9 mouse cellular contexts compared by ENCODE assay signal in the genomic region with DNA sequence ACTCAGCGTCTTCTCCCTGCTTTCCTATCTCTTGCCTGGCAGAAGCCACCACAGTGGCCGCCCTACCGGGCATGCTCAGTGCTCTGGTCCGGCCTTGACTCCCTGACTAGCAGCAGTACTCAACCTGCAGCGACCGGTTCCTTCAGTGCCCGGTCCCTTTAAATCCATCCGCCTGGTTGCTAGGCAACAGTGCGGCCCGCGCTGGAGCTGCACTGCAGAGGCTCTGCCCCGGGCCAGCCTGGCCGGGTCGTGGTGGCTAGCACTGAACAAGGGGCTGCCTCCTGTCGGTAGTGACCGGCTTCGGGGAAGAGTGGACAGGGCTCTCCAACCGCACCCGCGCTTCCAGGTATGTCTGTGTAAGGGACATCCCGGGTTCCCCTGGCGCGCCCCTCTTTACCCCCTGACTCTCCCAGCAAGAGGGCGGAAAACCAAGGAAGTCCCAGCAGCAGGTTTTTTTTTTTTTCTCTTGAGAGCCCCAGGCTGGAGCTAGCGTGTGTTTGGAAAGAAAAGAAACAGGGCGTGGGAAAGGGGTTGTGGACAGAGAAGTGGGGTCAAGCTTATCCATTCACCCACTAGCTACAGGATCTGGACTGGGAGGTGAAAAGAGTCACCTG. TPM values are rescaled to one million over a fixed set of nuclear protein-coding genes. Genes with fewer than 3 reads are reported as not detected.
A peak's percentile ranks its signal among the peaks of the same experiment; 100 is the strongest.
DNase-seq lines count a peak whose midpoint lies in the region; ATAC-seq and TF ChIP-seq lines count a peak whose summit lies in the region.
"Had no signal": no experiment of that assay in that cellular context is flagged by ENCODE, and none has a peak within 500 bp of the region (broad histone marks: within the 10 kb centered on the region; RNA-seq: fewer than 3 reads in every experiment).

A gene (plus strand): TSS at position 221 of the 614 bp plus-strand sequence.

- no peaks in the 10 kb centered on the region for H3K4me1 ChIP-seq in thymus, adult 2 months (replicated peaks; ENCODE audit: control insufficient read depth, insufficient read depth, low read length)
- H3K4me1 ChIP-seq in forebrain, embryonic 16.5 days (replicated peaks; ENCODE audit: control insufficient read depth, insufficient read depth, low read length) = no peaks in the 10 kb centered on the region
- no peaks in the 10 kb centered on the region for H3K4me1 ChIP-seq in liver, embryonic 11.5 days (replicated peaks; ENCODE audit: control insufficient read depth, insufficient read depth, low read length)
- peaks cover 6% of the 10 kb centered on the region; the same call in 1 of the 2 replicates for H3K4me1 ChIP-seq in neural tube, embryonic 12.5 days

- no peaks in the 10 kb centered on the region for H3K27me3 ChIP-seq in thymus, adult 2 months (ENCODE audit: control insufficient read depth, insufficient read depth, low read length)
- H3K27me3 ChIP-seq in forebrain, embryonic 16.5 days (replicated peaks; ENCODE audit: control insufficient read depth, insufficient read depth, low read length) = no peaks in the 10 kb centered on the region
- H3K27me3 ChIP-seq in liver, embryonic 11.5 days (replicated peaks; ENCODE audit: control insufficient read depth, insufficient read depth, low read length) = 0 out of 2 replicates have a peak, but pooled peaks cover 2% of the 10 kb centered on the region
- no peaks in the 10 kb centered on the region for H3K27me3 ChIP-seq in neural tube, embryonic 12.5 days (replicated peaks)

- WGBS in thymus, adult 2 months = 27% methylated on average over 26 of the region's 26 CpGs
- 20% methylated on average over 26 of the region's 26 CpGs for WGBS in forebrain, embryonic 16.5 days
- WGBS in liver, embryonic 11.5 days = 18% methylated on average over 26 of the region's 26 CpGs
- 11% methylated on average over 25 of the region's 26 CpGs for WGBS in neural tube, embryonic 12.5 days

- H3K9ac ChIP-seq in forebrain, embryonic 16.5 days (replicated peaks; ENCODE audit: low read depth, low read length) = peak within 1 kb of the TSS; percentile 54
- H3K9ac ChIP-seq in liver, embryonic 11.5 days (ENCODE audit: low read depth, low read length) = no peak within 1 kb of the TSS
- peak within 1 kb of the TSS; percentile 42; the same call in 1 of the 2 replicates for H3K9ac ChIP-seq in neural tube, embryonic 12.5 days

- TF ChIP-seq POLR2A in thymus, adult 2 months (IDR thresholded peaks at IDR 0.05; ENCODE audit: control insufficient read depth, extremely low read depth, insufficient read depth, low read length, poor library complexity) = no peak

- peak; percentile 3 for DNase-seq in thymus, postnatal 14 days
- no peak for DNase-seq in thymus, adult 2 months
- DNase-seq in heart, postnatal 10 days = peak; percentile 56 to 71
- DNase-seq in kidney, postnatal 36 days = peak; percentile 86 to 88
- DNase-seq in liver, embryonic 11.5 days (ENCODE audit: low spot score) = peak; percentile 43
- peak; percentile 33 for DNase-seq in urinary bladder, adult 18-20 months (ENCODE audit: low spot score in 2 of 2)

- H3K9me3 ChIP-seq in forebrain, embryonic 16.5 days (ENCODE audit: control insufficient read depth, low read length) = no peaks in the 10 kb centered on the region
- H3K9me3 ChIP-seq in liver, embryonic 11.5 days (ENCODE audit: control insufficient read depth, low read length) = no peaks in the 10 kb centered on the region
- H3K9me3 ChIP-seq in neural tube, embryonic 12.5 days = no peaks in the 10 kb centered on the region

- TF ChIP-seq CTCF in thymus, adult 2 months (IDR thresholded peaks at IDR 0.05; ENCODE audit: borderline replicate concordance, control insufficient read depth, extremely low read depth, insufficient read depth, low read length, poor library complexity) = no peak

- H3K27ac ChIP-seq in thymus, adult 2 months (ENCODE audit: control insufficient read depth, insufficient read depth, low read length) = no peak within 1 kb of the TSS
- H3K27ac ChIP-seq in forebrain, embryonic 16.5 days (ENCODE audit: low read length) = no peak within 1 kb of the TSS
- no peak within 1 kb of the TSS for H3K27ac ChIP-seq in liver, embryonic 11.5 days (ENCODE audit: low read depth, low read length)
- no peak within 1 kb of the TSS for H3K27ac ChIP-seq in neural tube, embryonic 12.5 days

- no peaks in the 10 kb centered on the region for H3K36me3 ChIP-seq in thymus, adult 2 months (ENCODE audit: control insufficient read depth, insufficient read depth, low read length)
- no peaks in the 10 kb centered on the region for H3K36me3 ChIP-seq in forebrain, embryonic 16.5 days (ENCODE audit: control insufficient read depth, insufficient read depth)
- no peaks in the 10 kb centered on the region for H3K36me3 ChIP-seq in liver, embryonic 11.5 days (ENCODE audit: control insufficient read depth, insufficient read depth, low read length)
- H3K36me3 ChIP-seq in neural tube, embryonic 12.5 days = no peaks in the 10 kb centered on the region

- intact Hi-C loops in heart, postnatal 10 days (cut with DNase I) = no loop called here

- no peak within 1 kb of the TSS for H3K4me3 ChIP-seq in thymus, adult 2 months (ENCODE audit: control insufficient read depth, insufficient read depth, low read length)
- H3K4me3 ChIP-seq in forebrain, embryonic 16.5 days (replicated peaks; ENCODE audit: low read length) = peak within 1 kb of the TSS; percentile 53
- peak within 1 kb of the TSS; percentile 29 for H3K4me3 ChIP-seq in liver, embryonic 11.5 days (ENCODE audit: low read depth, low read length)
- peak within 1 kb of the TSS; percentile 39 for H3K4me3 ChIP-seq in neural tube, embryonic 12.5 days
- H3K4me3 ChIP-seq: myocyte had no signal

- peak; percentile 97 for ATAC-seq in forebrain, embryonic 16.5 days
- ATAC-seq in liver, embryonic 11.5 days (replicated peaks; ENCODE audit: low FRiP score) = peak; percentile 43; the same call in 1 of the 2 replicates
- ATAC-seq in neural tube, embryonic 12.5 days (ENCODE audit: low FRiP score, low read depth) = peak; percentile 98

- peak within 1 kb of the TSS; percentile 52 for H3K4me2 ChIP-seq in forebrain, embryonic 16.5 days (ENCODE audit: low read length)
- peak within 1 kb of the TSS; percentile 51 for H3K4me2 ChIP-seq in liver, embryonic 11.5 days
- peak within 1 kb of the TSS; percentile 50 for H3K4me2 ChIP-seq in neural tube, embryonic 12.5 days (replicated peaks)

RNA-seq across cellular contexts. Expression of the gene that starts here (rescaled TPM):
- not detected in 2 replicates for polyA plus RNA-seq in thymus, adult 2 months (2012; rRNA removed)
- 2.3 and 3.3 TPM in 2 replicates for polyA plus RNA-seq in forebrain, embryonic 16.5 days (2015; fragmentation: Nextera tagmentation; extraction: Ambion mirVana)
- under 1 TPM; 0.45 to 0.72 TPM for total RNA-seq in heart, postnatal 10 days (2021)
- 0.69 and 0.92 TPM in 2 replicates for polyA plus RNA-seq in liver, embryonic 11.5 days (2014; fragmentation: Nextera tagmentation; extraction: Ambion mirVana)
- polyA plus RNA-seq in neural tube, embryonic 12.5 days (2016; fragmentation: Nextera tagmentation; extraction: Ambion mirVana) = 4.1 and 4.4 TPM in 2 replicates
- polyA plus RNA-seq: myocyte had no signal

Comparison
In these comparisons a context has a peak if more than half of its experiments do, and no peak if none do; other contexts are left out.
1. Peak in DNase-seq in heart, postnatal 10 days; RNA of the gene not detected or under 1 TPM.
2. Peak in DNase-seq, ATAC-seq, H3K4me3 ChIP-seq and H3K4me2 ChIP-seq in liver, embryonic 11.5 days; RNA of the gene not detected or under 1 TPM.
3. ATAC-seq: peak in every context shown above with its lines; median percentile 98 in neural tube, embryonic 12.5 days; 97 in forebrain, embryonic 16.5 days; 43 in liver, embryonic 11.5 days.